Mouse (Mus musculus): Measurements from ENCODE around the gene Erich6. TPM values are rescaled to one million over a fixed set of nuclear protein-coding genes. Genes with fewer than 3 reads are reported as not detected.
"Not testable (repeated sequence)": the region's sequence is repeated elsewhere in the genome, so short reads cannot be mapped to it uniquely, and the experiment has no call there.

The Erich6 gene
- total and polyA plus RNA-seq, 3 experiments, result not detected

DNA sequence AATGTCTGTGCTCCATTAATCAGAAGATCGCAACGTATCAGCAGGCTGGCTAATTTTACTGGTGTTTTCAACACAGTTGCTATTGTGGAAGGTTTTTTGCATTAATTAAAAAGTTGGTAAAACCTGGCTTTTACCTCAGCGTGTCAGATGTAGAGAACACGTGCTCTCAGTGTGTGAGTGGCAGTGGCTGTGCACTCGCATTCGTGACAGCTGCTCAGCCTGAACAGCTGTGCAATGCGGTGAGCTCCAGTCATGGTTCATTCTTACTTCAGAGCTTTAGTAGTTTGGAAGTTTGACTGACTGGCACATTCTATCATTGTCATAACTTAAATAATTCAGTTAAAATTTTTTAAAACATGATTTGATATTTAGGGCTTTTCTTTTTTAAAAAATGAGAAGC, 44.3 kb downstream of the Erich6 start:
- TF ChIP-seq EP300 (IDR thresholded peaks at IDR 0.05; ENCODE audit: low read length) (peak; percentile 37; the same call in 1 of the 2 replicates), BHLHE40 (IDR thresholded peaks at IDR 0.05; ENCODE audit: low read depth, low read length) (peak; percentile 89), ETS1 (conservative IDR thresholded peaks at IDR 0.05; ENCODE audit: low read depth, low read length) (peak; percentile 76), MAX (IDR thresholded peaks at IDR 0.05; ENCODE audit: low read length) (peak; percentile 76), MEF2A (IDR thresholded peaks at IDR 0.05; ENCODE audit: borderline replicate concordance, low read depth, low read length) (0 out of 2 replicates have a peak, but pooled peaks have one; percentile 28), TCF12 (IDR thresholded peaks at IDR 0.05; ENCODE audit: low read depth, low read length) (peak; percentile 56; the same call in 1 of the 2 replicates), SIN3A (IDR thresholded peaks at IDR 0.05; ENCODE audit: low read length) (peak; percentile 54; the same call in 1 of the 2 replicates)
- dilution Hi-C loops (cut with MboI; ENCODE audit: extremely low pct_ligation_motif_present, extremely low pct_unique_long_range_greater_than_20kb, low sequenced_read_pairs); H3K9me3 ChIP-seq (replicated peaks; ENCODE audit: low read length); DNase-seq (ENCODE audit: extremely low read depth); H3K4me3 ChIP-seq (replicated peaks in 1 of 3; ENCODE audit: low read depth in 2 of 3, low read length in 2 of 3, poor library complexity in 1 of 3); in situ Hi-C loops (cut with MboI; ENCODE audit: low pct_ligation_motif_present, low pct_unique_long_range_greater_than_20kb, low sequenced_read_pairs); H3K27me3 ChIP-seq (replicated peaks); H3K79me2 ChIP-seq (replicated peaks; ENCODE audit: control insufficient read depth, extremely low read depth, insufficient read depth, poor library complexity, severe bottlenecking); H3K9ac ChIP-seq (ENCODE audit: insufficient read depth, low read depth): not testable (repeated sequence)
- Histone ChIP-seq H3K36me3 (replicated peaks in 1 of 2; ENCODE audit: control insufficient read depth in 1 of 2, insufficient read depth in 1 of 2, low read length in 1 of 2) (peaks cover 24 to 52% of the 10 kb centered on the region in 2 experiments), H3K4me1 (ENCODE audit: control insufficient read depth in 1 of 2, insufficient read depth in 2 of 2) (peaks cover 2 to 38% of the 10 kb centered on the region in 2 experiments; a peak in 3 of 4 replicates), H3K4me2 (ENCODE audit: insufficient read depth, low read depth, poor library complexity, severe bottlenecking) (peak overlapping the region; percentile 21; the same call in 1 of the 2 replicates), H3K27ac (ENCODE audit: insufficient read depth, low read depth) (peak overlapping the region; percentile 57; the same call in 1 of the 2 replicates)

DNA sequence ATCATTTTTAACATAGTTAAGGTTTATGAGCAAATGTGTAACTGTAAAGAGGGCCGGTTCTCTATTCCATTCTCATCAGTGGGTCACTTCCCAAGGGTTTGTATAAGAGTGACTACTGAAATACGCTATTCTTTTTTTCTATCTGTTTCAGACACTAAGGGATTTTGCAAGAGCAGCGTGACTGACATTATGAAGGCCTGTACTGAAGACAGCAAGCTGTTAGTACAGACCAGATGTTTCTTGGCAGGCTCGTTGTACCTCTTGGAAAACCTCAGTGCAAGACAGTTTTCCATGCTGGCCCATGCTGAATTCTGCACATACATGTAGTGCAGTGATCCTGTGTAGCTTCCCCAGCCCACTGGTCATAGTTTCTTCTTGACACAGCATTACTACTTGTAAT, 46.5 kb downstream of the Erich6 start:
- H3K9ac ChIP-seq (ENCODE audit: insufficient read depth, low read depth); in situ Hi-C loops (cut with MboI; ENCODE audit: low pct_ligation_motif_present, low pct_unique_long_range_greater_than_20kb, low sequenced_read_pairs); DNase-seq (ENCODE audit: extremely low read depth); H3K4me2 ChIP-seq (ENCODE audit: insufficient read depth, low read depth, poor library complexity, severe bottlenecking); dilution Hi-C loops (cut with MboI; ENCODE audit: extremely low pct_ligation_motif_present, extremely low pct_unique_long_range_greater_than_20kb, low sequenced_read_pairs); H3K4me3 ChIP-seq (replicated peaks in 1 of 3; ENCODE audit: low read depth in 2 of 3, low read length in 2 of 3, poor library complexity in 1 of 3); H3K27me3 ChIP-seq (replicated peaks); H3K27ac ChIP-seq (ENCODE audit: insufficient read depth, low read depth); H3K9me3 ChIP-seq (replicated peaks; ENCODE audit: low read length): not testable (repeated sequence)
- peaks cover 13 to 57% of the 10 kb centered on the region in 2 experiments for H3K4me1 ChIP-seq (ENCODE audit: control insufficient read depth in 1 of 2, insufficient read depth in 2 of 2)
- H3K36me3 ChIP-seq (replicated peaks in 1 of 2; ENCODE audit: control insufficient read depth in 1 of 2, insufficient read depth in 1 of 2, low read length in 1 of 2), result peaks cover 34 to 52% of the 10 kb centered on the region in 2 experiments
- H3K79me2 ChIP-seq (replicated peaks; ENCODE audit: control insufficient read depth, extremely low read depth, insufficient read depth, poor library complexity, severe bottlenecking), result peaks cover 24% of the 10 kb centered on the region

DNA sequence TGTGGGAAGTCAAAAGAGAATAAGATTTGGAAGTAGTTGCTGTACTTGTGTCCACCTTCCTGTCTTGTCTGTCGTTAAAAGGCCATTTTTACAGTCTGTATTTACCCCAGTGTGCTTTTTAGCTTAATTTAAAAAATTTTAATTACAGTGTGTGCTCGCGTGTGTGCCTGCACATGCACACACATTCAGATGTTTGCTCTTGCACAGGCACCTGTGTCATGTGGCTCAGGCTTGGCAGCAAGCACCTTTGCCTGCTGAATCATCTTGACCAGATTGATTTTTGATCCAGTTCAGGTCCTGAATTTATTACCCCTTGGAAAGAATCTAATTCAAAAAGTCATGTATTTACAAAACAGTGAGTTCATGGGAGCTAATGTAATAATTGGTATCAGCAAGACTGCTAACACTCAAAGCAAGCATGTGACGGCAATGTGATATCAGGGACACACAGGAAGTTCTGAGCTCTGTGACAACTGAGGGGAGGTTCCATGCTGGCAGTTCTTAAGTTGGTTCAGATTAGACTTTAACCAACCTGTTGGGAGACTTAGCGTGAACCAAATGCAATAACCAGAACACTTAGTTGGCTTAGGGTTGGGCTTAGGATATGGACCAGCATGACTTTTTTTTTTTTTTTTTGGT, 54.1 kb downstream of the Erich6 start:
- in situ Hi-C loops (cut with MboI; ENCODE audit: low pct_ligation_motif_present, low pct_unique_long_range_greater_than_20kb, low sequenced_read_pairs) (no loop called here), dilution Hi-C loops (cut with MboI; ENCODE audit: extremely low pct_ligation_motif_present, extremely low pct_unique_long_range_greater_than_20kb, low sequenced_read_pairs) (no loop called here)
- no peak overlapping the region for H3K27ac ChIP-seq (ENCODE audit: insufficient read depth, low read depth)
- H3K27me3 ChIP-seq (replicated peaks), result no peaks in the 10 kb centered on the region
- TF ChIP-seq MEF2A (IDR thresholded peaks at IDR 0.05; ENCODE audit: borderline replicate concordance, low read depth, low read length), result no peak
- TF ChIP-seq PAX5 (IDR thresholded peaks at IDR 0.05; ENCODE audit: low read length), result no peak
- no peak for TF ChIP-seq IRF4 (IDR thresholded peaks at IDR 0.05; ENCODE audit: low read depth, low read length)
- TF ChIP-seq MYC (IDR thresholded peaks at IDR 0.05; ENCODE audit: low read depth, low read length), result no peak
- 0 out of 2 replicates have a peak, but pooled peaks have one; percentile 15 for TF ChIP-seq BHLHE40 (IDR thresholded peaks at IDR 0.05; ENCODE audit: low read depth, low read length)
- no peak for TF ChIP-seq UBTF (IDR thresholded peaks at IDR 0.05; ENCODE audit: low read depth, low read length)
- peak overlapping the region; percentile 37; the same call in 1 of the 2 replicates for H3K4me2 ChIP-seq (ENCODE audit: insufficient read depth, low read depth, poor library complexity, severe bottlenecking)
- no peaks in the 10 kb centered on the region for H3K9me3 ChIP-seq (replicated peaks; ENCODE audit: low read length)
- H3K36me3 ChIP-seq (replicated peaks in 1 of 2; ENCODE audit: control insufficient read depth in 1 of 2, insufficient read depth in 1 of 2, low read length in 1 of 2), result peaks cover 19 to 44% of the 10 kb centered on the region in 2 experiments
- H3K9ac ChIP-seq (ENCODE audit: insufficient read depth, low read depth), result no peak overlapping the region
- no peak for DNase-seq (ENCODE audit: extremely low read depth)
- H3K4me3 ChIP-seq (replicated peaks in 1 of 3; ENCODE audit: low read depth in 2 of 3, low read length in 2 of 3, poor library complexity in 1 of 3), result no peak overlapping the region
- peaks cover 86% of the 10 kb centered on the region for H3K79me2 ChIP-seq (replicated peaks; ENCODE audit: control insufficient read depth, extremely low read depth, insufficient read depth, poor library complexity, severe bottlenecking)
- peaks cover 20 to 70% of the 10 kb centered on the region in 2 experiments for H3K4me1 ChIP-seq (ENCODE audit: control insufficient read depth in 1 of 2, insufficient read depth in 2 of 2)

Measured in CH12.LX (cell line).